Mouse (Mus musculus): ENCODE data around the gene Krtap13.

- no peak for TF ChIP-seq CTCF (IDR thresholded peaks at IDR 0.05)
- no peak for TF ChIP-seq EP300 (IDR thresholded peaks at IDR 0.05)
Observed at GRCm38 (mm10) chr16:88777596-88777995, 26.2 kb upstream of the Krtap13 start, which contains the start of gene Gm5965.

Measured in lung, postnatal 0 days (tissue).